Mouse (Mus musculus): ENCODE measurements around the gene Ptpn1.

GRCm38 (mm10) chr2:167950681-167951080, 18.8 kb downstream of the Ptpn1 start:
- TF ChIP-seq CTCF (IDR thresholded peaks at IDR 0.05; ENCODE audit: low read depth, low read length) (no peak), POLR2A (IDR thresholded peaks at IDR 0.05; ENCODE audit: borderline replicate concordance, low read depth, low read length) (no peak)
